Mouse (Mus musculus): ENCODE results near the gene Aebp1.

Gene Aebp1

GRCm38 (mm10) chr11:5893807-5894206, 32.1 kb downstream of the Aebp1 start:
- DNase-seq (ENCODE audit: low spot score) = no peak

GRCm38 (mm10) chr11:5897230-5897629, 35.5 kb downstream of the Aebp1 start:
- no peak for DNase-seq (ENCODE audit: low spot score)

GRCm38 (mm10) chr11:5897839-5898238, 36.1 kb downstream of the Aebp1 start:
- DNase-seq (ENCODE audit: low spot score) = no peak

GRCm38 (mm10) chr11:5898531-5898930, 36.8 kb downstream of the Aebp1 start, which contains the start of gene Myl7:
Gene Myl7 (minus strand): TSS chr11:5898782.
- no peak for DNase-seq (ENCODE audit: low spot score)

- DNase-seq (ENCODE audit: low spot score) = no peak
Measured at GRCm38 (mm10) chr11:5899286-5899685, 37.5 kb downstream of the Aebp1 start.

GRCm38 (mm10) chr11:5901320-5901719, 39.6 kb downstream of the Aebp1 start:
- DNase-seq (ENCODE audit: low spot score) = no peak

- DNase-seq (ENCODE audit: low spot score) = no peak
Measured at GRCm38 (mm10) chr11:5901950-5902349, 40.2 kb downstream of the Aebp1 start.

GRCm38 (mm10) chr11:5902390-5902789, 40.6 kb downstream of the Aebp1 start:
- DNase-seq (ENCODE audit: low spot score) = no peak

- no peak for DNase-seq (ENCODE audit: low spot score)
Measured at GRCm38 (mm10) chr11:5903844-5904243, 42.1 kb downstream of the Aebp1 start.

GRCm38 (mm10) chr11:5904357-5904756, 42.6 kb downstream of the Aebp1 start:
- no peak for DNase-seq (ENCODE audit: low spot score)

- DNase-seq (ENCODE audit: low spot score) = no peak
Measured at GRCm38 (mm10) chr11:5904871-5905270, 43.1 kb downstream of the Aebp1 start.

- no peak for DNase-seq (ENCODE audit: low spot score)
Measured at GRCm38 (mm10) chr11:5905778-5906518, 44.2 kb downstream of the Aebp1 start.

- no peak for DNase-seq (ENCODE audit: low spot score)
Measured at GRCm38 (mm10) chr11:5907096-5907495, 45.3 kb downstream of the Aebp1 start.

GRCm38 (mm10) chr11:5908642-5909041, 46.9 kb downstream of the Aebp1 start:
- DNase-seq (ENCODE audit: low spot score) = no peak

GRCm38 (mm10) chr11:5912635-5913034, 50.9 kb downstream of the Aebp1 start:
- peak; percentile 58 for DNase-seq (ENCODE audit: low spot score)

GRCm38 (mm10) chr11:5913256-5913655, 51.5 kb downstream of the Aebp1 start:
- DNase-seq (ENCODE audit: low spot score) = no peak

- DNase-seq (ENCODE audit: low spot score) = no peak
Measured at GRCm38 (mm10) chr11:5913936-5914335, 52.2 kb downstream of the Aebp1 start.

GRCm38 (mm10) chr11:5914940-5915339, 53.2 kb downstream of the Aebp1 start:
- no peak for DNase-seq (ENCODE audit: low spot score)

- DNase-seq (ENCODE audit: low spot score) = no peak
Measured at GRCm38 (mm10) chr11:5915429-5916177, 53.9 kb downstream of the Aebp1 start.

GRCm38 (mm10) chr11:5916178-5916548, 54.4 kb downstream of the Aebp1 start:
- DNase-seq (ENCODE audit: low spot score) = no peak

GRCm38 (mm10) chr11:5918111-5918510, 56.4 kb downstream of the Aebp1 start:
- DNase-seq (ENCODE audit: low spot score) = no peak

GRCm38 (mm10) chr11:5919606-5920005, 57.9 kb downstream of the Aebp1 start:
- DNase-seq (ENCODE audit: low spot score) = no peak

GRCm38 (mm10) chr11:5920323-5920960, 58.7 kb downstream of the Aebp1 start:
- no peak for DNase-seq (ENCODE audit: low spot score)
